Mouse (Mus musculus) adrenal gland, postnatal 4 days (tissue): Measurements from ENCODE around the gene Gm11273. TPM values are rescaled to one million over a fixed set of nuclear protein-coding genes. Genes with fewer than 3 reads are reported as not detected.
"Not testable (repeated sequence)": the region's sequence is repeated elsewhere in the genome, so short reads cannot be mapped to it uniquely, and the experiment has no call there.

Source experiments
- DNase-seq, 2 experiments: peaks; one replicate each; pipeline ENCODE4 v3.0.0; 2021 to 2022; ENCODE audit warnings: low spot score in 2 of 2, mixed read lengths in 2 of 2
- long read RNA-seq, 2 experiments: library from polyadenylated mRNA; stranded (forward); transcript quantifications; one replicate each; pipeline ENCODE4 v2.0.0; 2021
- total RNA-seq, 2 experiments: library from RNA; stranded (reverse); gene quantifications; 2 replicates each; pipeline ENCODE4 v1.2.3; 2021

The Gm11273 gene
- total RNA-seq = 10 to 100 TPM; 83.5 to 90.6 TPM
- long read RNA-seq, experiment 1, transcript Gm11273-201 (1 exons, 390 nt) = major isoform, 132 of 132 reads
- long read RNA-seq, experiment 1, partial matches to known transcripts = 0 of 132 reads
- long read RNA-seq, experiment 1, other reads (novel, unspliced or antisense) = 0 of 132 reads
- long read RNA-seq, experiment 2, transcript Gm11273-201 (1 exons, 390 nt) = major isoform, 104 of 104 reads
- long read RNA-seq, experiment 2, partial matches to known transcripts = 0 of 104 reads
- long read RNA-seq, experiment 2, other reads (novel, unspliced or antisense) = 0 of 104 reads

GRCm38 (mm10) chr13:21501182-21501581, at the start of gene Gm11273:
TSS of gene Gm11273 (minus strand) at chr13:21501418.
- not testable (repeated sequence) for DNase-seq

- no peak for DNase-seq
Measured at GRCm38 (mm10) chr13:21550416-21551110, 49.3 kb upstream of the Gm11273 start.

- no peak for DNase-seq
Measured at GRCm38 (mm10) chr13:21549487-21549886, 48.3 kb upstream of the Gm11273 start.

GRCm38 (mm10) chr13:21542708-21543107, 41.5 kb upstream of the Gm11273 start, which contains the start of gene Olfr1366:
TSS of gene Olfr1366 (minus strand) at chr13:21542808.
- DNase-seq = no peak

- DNase-seq = peak; percentile 60 to 81
Measured at GRCm38 (mm10) chr13:21530781-21531201, 29.6 kb upstream of the Gm11273 start, which contains the start of gene Zkscan8. TSS of gene Zkscan8 (minus strand) at chr13:21531120.

- DNase-seq = no peak
Measured at GRCm38 (mm10) chr13:21530136-21530535, 28.9 kb upstream of the Gm11273 start.

- DNase-seq = peak; percentile 67 to 77
Measured at GRCm38 (mm10) chr13:21506221-21506649, 5.0 kb upstream of the Gm11273 start.

GRCm38 (mm10) chr13:21502296-21502695, 1.1 kb upstream of the Gm11273 start:
- no peak for DNase-seq

- DNase-seq = no peak
Measured at GRCm38 (mm10) chr13:21495080-21495479, 6.1 kb downstream of the Gm11273 start, which contains the start of gene AK157302. TSS of gene AK157302 (plus strand) at chr13:21495223.

GRCm38 (mm10) chr13:21492847-21493246, 8.4 kb downstream of the Gm11273 start:
- no peak for DNase-seq

GRCm38 (mm10) chr13:21486881-21487280, 14.3 kb downstream of the Gm11273 start:
- no peak for DNase-seq

- peak; percentile 24 to 46 for DNase-seq
Measured at GRCm38 (mm10) chr13:21478759-21479670, 22.2 kb downstream of the Gm11273 start, which contains the start of the genes Zkscan4 and Gm10065. TSS of gene Zkscan4 (plus strand) at chr13:21478907. TSS of gene Gm10065 (minus strand) at chr13:21479441.

- DNase-seq = no peak
Measured at GRCm38 (mm10) chr13:21472427-21472826, 28.8 kb downstream of the Gm11273 start.

GRCm38 (mm10) chr13:21469097-21469496, 32.1 kb downstream of the Gm11273 start:
- DNase-seq = no peak

- DNase-seq = peak; percentile 32 to 62
Measured at GRCm38 (mm10) chr13:21468061-21469019, 32.9 kb downstream of the Gm11273 start, which contains the start of gene Nkapl. TSS of gene Nkapl (minus strand) at chr13:21468509.

- DNase-seq = no peak
Measured at GRCm38 (mm10) chr13:21467336-21467735, 33.9 kb downstream of the Gm11273 start.

- not testable (repeated sequence) for DNase-seq
Measured at GRCm38 (mm10) chr13:21462516-21462915, 38.7 kb downstream of the Gm11273 start.

GRCm38 (mm10) chr13:21456347-21456746, 44.9 kb downstream of the Gm11273 start:
- DNase-seq = no peak

GRCm38 (mm10) chr13:21454133-21454532, 47.1 kb downstream of the Gm11273 start:
- no peak for DNase-seq

- peak; percentile 48 to 70 for DNase-seq
Measured at GRCm38 (mm10) chr13:21453449-21453848, 47.8 kb downstream of the Gm11273 start, which contains the start of gene Zscan26. TSS of gene Zscan26 (minus strand) at chr13:21453730.
